Mouse (Mus musculus): ENCODE results near the gene Slco1a4. TPM values are rescaled to one million over a fixed set of nuclear protein-coding genes. Genes with fewer than 3 reads are reported as not detected.

Slco1a4 gene
- polyA plus RNA-seq, 1 experiment from 2014 or later = 0.32 TPM

DNA sequence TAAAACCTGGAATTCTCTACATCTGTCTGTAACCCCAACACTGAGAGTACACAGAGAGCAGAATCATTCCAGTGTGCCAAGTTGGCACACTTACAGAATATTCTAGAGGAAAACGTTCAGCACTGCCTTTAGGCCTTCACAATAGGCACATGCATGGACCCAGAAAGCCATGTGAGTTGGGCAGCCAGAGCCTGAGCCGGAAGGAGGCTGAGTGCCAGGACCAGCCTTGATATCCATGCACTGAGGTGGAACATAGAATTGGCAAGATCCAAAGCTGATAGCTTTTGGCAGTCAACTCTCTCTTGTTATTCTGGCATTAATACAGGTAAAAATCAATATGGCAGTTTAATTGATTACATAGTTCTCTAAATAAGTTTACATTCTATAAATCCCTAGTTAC lies 81.5 kb downstream of the Slco1a4 start:
- ATAC-seq (no peak), DNase-seq (no peak)
- no peaks in the 10 kb centered on the region for H3K4me1 ChIP-seq (ENCODE audit: insufficient read depth)
- no peaks in the 10 kb centered on the region for H3K36me3 ChIP-seq (replicated peaks; ENCODE audit: insufficient read depth, low read length)
- TF ChIP-seq EP300 (IDR thresholded peaks at IDR 0.05; ENCODE audit: low read depth) = no peak
- no peak for TF ChIP-seq CTCF (IDR thresholded peaks at IDR 0.05; ENCODE audit: low read depth)
- no peaks in the 10 kb centered on the region for H3K27me3 ChIP-seq (ENCODE audit: insufficient read depth, low read length)
- H3K4me2 ChIP-seq (ENCODE audit: low read depth, low read length) = no peak overlapping the region
- H3K9me3 ChIP-seq (ENCODE audit: low read length) = no peaks in the 10 kb centered on the region
- no peak overlapping the region for H3K9ac ChIP-seq (replicated peaks)
- no peak overlapping the region for H3K27ac ChIP-seq (ENCODE audit: low read depth)
- no peak overlapping the region for H3K4me3 ChIP-seq (ENCODE audit: low read depth, low read length)
- 63% methylated on average over 2 of the region's 2 CpGs for WGBS (ENCODE audit: insufficient replicate concordance)

DNA sequence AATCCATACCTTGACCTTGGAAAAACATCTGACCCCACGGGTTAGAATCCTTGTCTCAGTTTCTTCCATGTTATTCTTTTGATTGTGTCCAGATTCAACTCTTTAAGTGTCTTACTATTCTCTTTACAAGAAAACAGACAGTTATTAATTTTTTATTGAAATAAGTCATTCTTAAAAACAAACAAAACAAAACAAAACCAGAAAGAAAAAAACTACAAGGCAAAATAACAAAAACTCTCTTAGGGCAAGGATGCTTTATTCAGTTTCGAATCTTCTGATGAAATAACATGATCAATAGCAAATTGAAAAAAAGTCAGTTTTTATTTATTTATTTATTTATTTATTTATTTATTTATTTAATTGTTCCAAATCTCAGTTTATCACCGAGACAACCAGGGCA lies 82.3 kb downstream of the Slco1a4 start, which contains the start of gene Gm5724:
Gm5724 (minus strand) TSS at position 101 of the 400 bp plus-strand sequence.
- ATAC-seq = no peak
- no peaks in the 10 kb centered on the region for H3K4me1 ChIP-seq (ENCODE audit: insufficient read depth)
- H3K4me2 ChIP-seq (ENCODE audit: low read depth, low read length) = no peak within 1 kb of the TSS
- DNase-seq = no peak
- no peak for TF ChIP-seq CTCF (IDR thresholded peaks at IDR 0.05; ENCODE audit: low read depth)
- TF ChIP-seq EP300 (IDR thresholded peaks at IDR 0.05; ENCODE audit: low read depth) = no peak
- 68% methylated on average over 3 of the region's 3 CpGs for WGBS (ENCODE audit: insufficient replicate concordance)
- no peak within 1 kb of the TSS for H3K27ac ChIP-seq (ENCODE audit: low read depth)
- H3K9me3 ChIP-seq (ENCODE audit: low read length) = no peaks in the 10 kb centered on the region
- H3K36me3 ChIP-seq (replicated peaks; ENCODE audit: insufficient read depth, low read length) = no peaks in the 10 kb centered on the region
- no peaks in the 10 kb centered on the region for H3K27me3 ChIP-seq (ENCODE audit: insufficient read depth, low read length)
- no peak within 1 kb of the TSS for H3K9ac ChIP-seq (replicated peaks)
- no peak within 1 kb of the TSS for H3K4me3 ChIP-seq (ENCODE audit: low read depth, low read length)

Other genes starting within 250 kb of the Slco1a4 start
- gene Slco1b2, start 226.7 kb downstream of the Slco1a4 start, polyA plus RNA-seq (2015; fragmentation: Nextera tagmentation; extraction: Ambion mirVana) = 225 and 244 TPM in 2 replicates
- not detected in 2 replicates for gene Gm5724, start 82.4 kb downstream of the Slco1a4 start, polyA plus RNA-seq (2015; fragmentation: Nextera tagmentation; extraction: Ambion mirVana)
- 0.52 and 0.67 TPM in 2 replicates for gene Slco1a1, start 90.8 kb upstream of the Slco1a4 start, polyA plus RNA-seq (2015; fragmentation: Nextera tagmentation; extraction: Ambion mirVana)
- not detected in 2 replicates for gene Gm6614, start 155.2 kb upstream of the Slco1a4 start, polyA plus RNA-seq (2015; fragmentation: Nextera tagmentation; extraction: Ambion mirVana)

Measured in liver, postnatal 0 days (tissue).